Mouse (Mus musculus) cerebellum, postnatal 14 days (tissue): ENCODE data around the gene Ccer2.

Experiments
- DNase-seq, 2 experiments: peaks; one replicate each; pipeline ENCODE4 v3.0.0; 2021; ENCODE audit warnings: mixed read lengths in 2 of 2

Ccer2 gene

DNA sequence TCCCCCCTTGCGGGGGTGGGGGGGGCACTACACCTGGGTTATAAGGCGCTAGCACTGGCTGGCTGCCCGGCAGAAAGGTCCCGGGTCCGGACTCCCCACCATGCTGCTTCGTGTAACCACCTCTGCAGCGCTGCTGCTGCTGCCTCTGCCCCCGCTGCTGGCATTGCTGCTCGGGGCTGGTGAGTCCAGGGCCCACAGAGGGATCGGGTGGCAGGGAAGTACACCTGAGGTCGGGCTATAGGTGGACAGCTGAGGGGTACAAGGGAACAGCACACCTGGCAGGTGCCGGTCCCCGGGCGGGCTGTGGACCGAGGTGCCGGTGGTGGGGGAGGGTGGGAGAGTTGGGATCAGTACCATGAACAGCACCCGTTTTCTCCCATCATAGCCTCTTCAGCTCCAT lies at the start of gene Ccer2:
Gene Ccer2 (plus strand): TSS at position 96 of the 400 bp plus-strand sequence.
- peak in 1 of 2 experiments; percentile 38 for DNase-seq

GRCm38 (mm10) chr7:28709454-28709853 lies 46.5 kb upstream of the Ccer2 start:
- no peak for DNase-seq

GRCm38 (mm10) chr7:28710962-28711361 lies 45.0 kb upstream of the Ccer2 start:
- DNase-seq: no peak

DNA sequence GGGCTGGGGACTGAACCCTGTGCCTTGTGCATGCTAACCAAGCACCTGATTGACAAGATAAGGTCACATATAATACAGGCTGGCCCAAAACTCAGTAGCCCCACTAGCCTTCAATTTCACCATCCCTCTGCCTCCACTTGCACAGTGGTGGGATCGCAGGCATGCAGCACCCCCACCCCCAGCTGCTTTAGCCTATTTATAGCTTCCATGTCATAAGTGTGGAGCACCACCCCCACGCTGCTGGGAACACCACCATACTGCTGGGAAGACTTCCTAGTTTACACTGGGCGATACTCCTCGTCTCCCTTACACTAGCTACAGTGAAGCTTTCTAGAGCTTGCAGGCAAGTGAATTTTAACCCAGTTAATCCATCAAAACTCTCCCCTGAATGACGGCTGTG lies 41.3 kb upstream of the Ccer2 start:
- DNase-seq: no peak

- no peak for DNase-seq
Observed at GRCm38 (mm10) chr7:28715598-28715997, 40.4 kb upstream of the Ccer2 start.

- DNase-seq: peak; percentile 42 to 56
Observed at GRCm38 (mm10) chr7:28716590-28717281, 39.2 kb upstream of the Ccer2 start, which contains the start of gene Fbxo17. Gene Fbxo17, plus strand, starts transcription at chr7:28716804.

GRCm38 (mm10) chr7:28717726-28718125 lies 38.2 kb upstream of the Ccer2 start:
- DNase-seq: no peak

GRCm38 (mm10) chr7:28719159-28719558 lies 36.8 kb upstream of the Ccer2 start:
- no peak for DNase-seq

DNA sequence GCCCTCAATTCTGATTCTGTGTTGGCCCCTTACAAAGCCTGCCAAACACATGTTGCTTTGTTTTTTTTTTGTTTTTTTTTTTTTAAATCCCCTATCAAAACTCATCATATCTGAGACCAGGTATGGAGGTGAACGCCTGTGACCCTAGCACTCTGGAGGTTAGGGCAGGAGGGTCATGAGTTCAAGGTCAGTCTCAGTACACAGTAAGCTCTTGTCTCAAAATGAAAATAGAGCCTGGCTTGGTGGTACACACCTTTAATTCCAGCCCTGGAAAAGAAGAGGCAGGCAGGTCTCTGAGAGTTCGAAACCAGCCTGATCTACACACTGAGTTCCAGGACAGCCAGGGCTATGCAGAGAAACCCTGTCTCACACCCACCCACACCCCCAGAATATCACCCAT lies 36.3 kb upstream of the Ccer2 start:
- no peak for DNase-seq

DNA sequence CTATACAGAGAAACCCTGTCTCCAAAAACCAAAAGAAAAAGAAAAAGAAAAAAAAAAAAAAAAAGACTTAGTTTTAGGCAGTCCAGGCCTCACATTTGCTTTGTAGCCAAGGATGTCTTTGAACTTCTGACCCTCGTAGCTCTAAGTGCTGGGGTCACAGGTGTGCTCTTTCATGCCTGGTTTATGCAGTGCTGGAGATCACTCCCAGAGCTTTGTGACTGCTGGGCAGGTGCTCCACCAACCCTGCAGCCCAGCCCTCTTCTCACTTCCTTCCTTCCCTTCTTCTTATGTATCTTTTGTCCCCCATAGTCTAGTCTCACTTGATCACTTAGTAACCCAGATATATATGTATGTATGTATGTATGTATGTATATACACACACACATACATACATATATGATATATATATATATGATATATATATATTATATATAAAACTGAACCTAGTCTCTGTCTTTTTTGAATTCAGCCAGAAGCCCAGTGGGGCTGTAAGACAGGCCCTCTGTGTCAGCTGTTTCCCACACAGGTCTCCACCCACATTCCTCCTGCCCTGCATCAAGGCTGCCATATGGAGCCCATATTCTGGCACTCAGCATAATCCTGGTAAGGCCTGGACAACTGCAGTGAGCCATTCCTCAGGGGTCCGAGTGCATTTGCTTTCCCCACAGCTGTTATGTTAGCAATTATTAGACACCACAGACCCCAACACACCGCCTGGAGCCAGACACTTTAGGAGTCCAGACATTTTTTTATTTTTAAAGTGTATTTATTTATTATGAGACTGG lies 35.0 kb upstream of the Ccer2 start:
- no peak for DNase-seq

- peak in 1 of 2 experiments; percentile 27 for DNase-seq
Observed at GRCm38 (mm10) chr7:28722079-28722478, 33.9 kb upstream of the Ccer2 start.

DNA sequence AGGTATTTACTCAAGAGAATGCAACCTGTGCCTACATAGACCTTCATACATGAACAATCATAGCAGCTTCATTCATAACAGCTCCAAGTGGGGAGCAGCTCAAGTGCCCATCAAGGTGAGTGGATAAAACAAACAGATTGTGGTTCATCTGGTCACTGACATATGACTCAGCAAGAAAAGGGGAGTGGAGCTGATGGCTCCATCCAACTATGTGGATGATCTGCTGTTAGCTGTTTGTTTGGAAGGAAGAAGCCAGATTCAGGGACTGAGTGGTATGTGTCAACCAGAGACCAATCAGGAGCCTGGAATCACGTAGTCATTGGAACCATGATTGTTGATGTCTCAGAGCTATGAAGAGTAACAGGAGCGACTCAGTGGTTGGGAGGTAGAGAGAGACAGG lies 31.4 kb upstream of the Ccer2 start:
- DNase-seq: no peak

DNA sequence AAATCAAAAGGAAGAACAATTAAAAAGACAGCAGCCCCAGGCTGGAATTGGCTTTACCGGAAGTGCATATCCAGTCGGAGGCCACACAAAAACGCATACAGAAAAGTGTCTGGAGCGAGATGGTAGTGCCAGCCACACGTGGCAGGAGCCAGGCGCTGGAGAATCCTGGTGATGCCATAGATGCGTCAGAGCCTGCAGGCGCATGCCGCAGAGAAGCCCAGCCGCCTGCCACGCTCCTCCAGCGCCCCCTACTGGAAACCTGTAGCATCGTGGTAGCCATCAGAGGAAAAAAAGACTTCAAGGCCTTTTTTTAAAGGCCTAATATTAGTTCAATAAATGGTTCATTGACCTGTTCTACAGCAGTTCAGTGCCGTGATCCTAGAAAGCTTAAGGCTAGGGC lies 29.4 kb upstream of the Ccer2 start:
- DNase-seq: peak; percentile 89 to 93

DNA sequence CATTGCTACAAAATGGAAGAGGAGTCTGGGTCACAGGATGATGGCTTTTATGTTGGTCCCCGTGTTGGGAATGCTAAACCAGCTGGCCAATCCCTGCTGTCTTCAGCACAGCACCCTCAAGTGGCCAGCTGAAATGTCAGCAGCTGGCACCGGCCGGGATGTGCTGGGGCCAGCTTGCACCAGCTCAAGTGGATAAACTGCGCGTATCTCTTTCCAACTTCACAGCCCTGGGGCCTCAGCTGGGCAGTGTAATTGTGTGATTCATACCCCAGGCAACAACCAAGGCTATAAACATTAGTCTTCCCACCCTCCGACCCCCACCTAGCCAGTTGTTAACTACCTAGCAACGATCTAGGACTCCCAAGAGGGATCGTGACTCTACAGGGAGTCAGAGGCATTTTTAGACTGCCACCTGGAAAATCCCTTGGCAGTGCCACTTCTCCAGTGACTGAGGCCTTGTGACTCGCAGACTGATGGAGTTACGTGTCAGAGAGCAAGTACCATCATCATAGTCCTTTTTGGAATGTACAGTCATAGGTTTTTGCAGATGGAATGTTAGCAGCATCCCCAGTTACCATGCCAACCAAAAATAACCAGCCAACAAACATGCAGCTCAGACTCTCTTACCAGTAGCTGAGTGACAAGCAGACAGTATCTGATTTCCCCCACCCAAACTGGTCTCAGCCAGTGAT lies 28.2 kb upstream of the Ccer2 start:
- peak; percentile 37 to 59 for DNase-seq

DNA sequence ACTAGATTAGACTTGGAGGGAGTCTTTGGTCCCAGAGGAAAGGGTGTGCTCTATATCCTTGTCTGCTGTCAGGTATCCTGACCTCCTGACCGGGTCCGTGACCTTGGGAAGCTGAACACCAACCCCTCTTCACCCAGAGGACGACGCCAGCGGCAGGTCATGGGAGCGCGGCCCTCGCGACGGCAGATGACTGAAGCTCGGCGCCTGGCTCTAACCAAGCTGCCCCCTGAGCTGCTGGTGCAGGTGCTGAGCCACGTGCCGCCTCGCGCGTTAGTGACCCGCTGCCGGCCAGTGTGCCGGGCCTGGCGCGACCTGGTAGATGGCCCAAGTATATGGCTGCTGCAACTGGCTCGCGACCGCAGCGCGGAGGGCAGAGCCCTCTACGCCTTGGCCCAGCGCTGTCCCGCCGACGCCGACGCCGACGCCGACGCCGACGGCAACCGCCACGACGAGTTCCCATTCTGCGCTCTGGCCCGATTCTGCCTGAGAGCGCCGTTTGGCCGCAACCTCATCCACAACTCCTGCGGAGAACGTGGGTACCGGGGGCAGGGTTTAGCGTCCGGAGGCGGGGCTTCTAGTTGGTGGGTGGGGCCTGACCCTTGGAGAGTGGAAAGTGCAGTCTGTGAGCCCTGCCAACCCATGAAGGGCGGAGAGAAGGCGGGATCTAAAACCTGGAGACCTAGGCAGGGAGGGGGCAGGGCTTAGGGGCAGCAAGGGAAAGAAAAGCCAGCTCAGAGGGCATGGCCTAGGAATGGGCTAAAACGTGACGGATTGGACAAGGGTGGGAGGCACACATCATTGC lies 23.4 kb upstream of the Ccer2 start:
- peak; percentile 59 to 78 for DNase-seq

DNA sequence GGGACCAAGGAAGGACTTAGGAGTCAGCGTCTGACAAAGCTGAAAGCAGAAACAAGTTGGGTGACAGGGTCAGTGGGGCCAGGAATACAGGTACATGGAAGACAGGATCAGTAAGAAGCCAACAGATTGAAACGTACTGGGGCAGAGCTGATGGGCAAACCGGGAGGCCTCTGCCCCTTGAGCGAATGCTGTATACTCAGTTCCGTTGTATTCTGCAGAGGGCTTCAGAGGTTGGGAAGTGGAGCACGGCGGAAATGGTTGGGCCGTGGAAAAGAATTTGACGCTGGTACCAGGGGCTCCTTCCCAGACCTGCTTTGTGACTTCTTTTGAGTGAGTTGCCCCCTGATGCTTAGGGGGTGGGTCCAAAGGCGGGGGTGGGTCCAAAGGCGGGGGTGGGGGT lies 22.8 kb upstream of the Ccer2 start:
- DNase-seq: no peak

DNA sequence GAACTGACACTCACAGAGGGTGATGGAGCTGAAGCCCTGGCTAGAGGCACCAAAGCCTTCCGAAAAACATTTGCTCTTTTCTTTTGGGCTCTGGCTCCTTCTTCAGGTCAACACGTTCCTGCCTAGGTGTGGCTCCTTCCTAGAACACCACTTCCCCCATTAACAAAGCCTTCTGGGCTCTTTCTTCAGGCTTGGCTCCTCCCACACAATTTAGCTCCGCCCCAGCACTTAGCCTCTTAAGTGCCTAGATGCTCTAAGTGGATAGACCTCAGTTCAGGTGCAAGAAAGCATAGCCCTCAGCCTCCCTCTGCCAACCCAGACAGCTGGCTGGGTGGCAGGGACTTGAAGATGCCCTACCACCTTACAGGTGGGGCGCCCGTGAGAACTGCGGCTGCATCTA lies 20.3 kb upstream of the Ccer2 start:
- no peak for DNase-seq

- no peak for DNase-seq
Observed at GRCm38 (mm10) chr7:28739829-28740228, 16.1 kb upstream of the Ccer2 start.

DNA sequence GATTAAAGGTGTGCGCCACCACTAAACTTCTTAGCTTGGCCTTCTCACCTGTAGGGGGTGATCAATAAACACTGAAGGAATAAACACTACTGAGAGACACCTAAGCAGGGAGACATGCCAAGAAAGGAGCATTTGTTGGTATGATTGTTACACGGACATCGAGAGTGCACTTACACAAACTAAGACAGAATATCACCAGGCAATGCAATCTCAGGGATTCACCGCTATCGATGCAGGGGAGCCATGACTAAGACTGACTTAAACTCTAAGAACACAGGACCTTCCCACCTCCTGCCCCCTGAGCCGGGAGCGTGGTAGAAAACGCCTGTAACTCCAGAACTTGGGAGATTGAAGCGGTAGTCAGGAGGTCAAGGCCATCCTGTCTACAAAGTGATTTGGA lies 15.0 kb upstream of the Ccer2 start:
- DNase-seq: no peak

GRCm38 (mm10) chr7:28741368-28741708 lies 14.6 kb upstream of the Ccer2 start:
- DNase-seq: no peak

DNA sequence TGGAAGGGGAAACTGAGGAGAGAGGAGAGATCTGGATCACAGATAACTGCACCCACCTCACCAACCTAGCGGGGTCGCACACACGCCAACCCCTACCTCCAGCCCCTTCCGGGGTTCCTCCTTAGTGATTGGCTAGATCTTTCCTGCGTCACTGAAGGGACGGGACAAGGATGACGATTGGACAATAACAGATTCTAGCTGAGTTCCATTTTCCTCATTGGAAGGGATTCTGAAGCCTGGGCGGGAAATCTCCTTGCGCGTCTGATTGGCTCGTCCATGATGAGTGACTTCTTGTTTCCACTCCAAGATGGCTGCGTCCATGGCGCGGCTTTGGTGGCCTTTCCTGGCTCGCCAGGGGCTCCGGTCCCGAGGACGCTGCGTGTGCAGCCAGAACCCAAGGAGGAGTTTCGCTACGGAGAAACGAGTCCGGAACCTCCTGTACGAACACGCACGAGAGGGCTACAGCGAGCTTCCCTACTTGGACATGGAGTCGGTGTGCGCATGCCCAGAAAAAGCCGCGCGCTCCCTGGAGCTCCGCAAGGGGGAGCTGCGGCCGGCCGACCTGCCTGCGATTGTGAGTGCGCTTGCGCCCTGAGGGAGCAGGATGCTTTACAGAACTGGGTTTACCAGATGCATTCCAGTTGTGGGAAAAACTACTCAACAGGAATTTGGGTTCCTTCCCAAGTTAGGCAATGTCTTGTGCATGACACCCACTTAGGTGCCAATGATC lies 14.1 kb upstream of the Ccer2 start, which contains the start of the genes Mrps12 and Sars2:
Gene Mrps12 (minus strand): TSS at position 112 of the 730 bp plus-strand sequence.
Gene Sars2 (plus strand): TSS at position 284 of the 730 bp plus-strand sequence.
- DNase-seq: peak; percentile 94 to 96

DNA sequence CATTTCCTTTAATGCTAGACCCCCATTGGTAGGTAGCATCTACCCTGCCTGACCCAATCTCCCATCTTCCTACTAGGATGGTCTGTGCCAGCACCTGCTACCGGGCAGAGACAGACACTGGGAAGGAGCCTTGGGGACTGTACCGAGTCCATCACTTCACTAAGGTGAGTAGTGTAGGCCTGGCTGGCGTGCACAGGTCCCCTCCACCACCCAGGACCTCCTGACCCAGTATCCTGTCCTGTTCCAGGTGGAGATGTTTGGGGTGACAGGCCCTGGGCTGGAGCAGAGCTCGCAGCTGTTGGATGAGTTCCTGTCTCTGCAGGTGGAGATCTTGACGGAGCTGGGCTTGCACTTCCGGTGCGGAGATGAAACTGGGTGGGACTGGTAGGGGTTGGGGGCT lies 6.0 kb upstream of the Ccer2 start:
- DNase-seq: no peak
